Mouse (Mus musculus) forebrain, embryonic 12.5 days (tissue): ENCODE results near the gene Terf2. TPM values are rescaled to one million over a fixed set of nuclear protein-coding genes. Genes with fewer than 3 reads are reported as not detected.
"Not testable (repeated sequence)": the region's sequence is repeated elsewhere in the genome, so short reads cannot be mapped to it uniquely, and the experiment has no call there.

ENCODE experiments used
- ATAC-seq: fragments of 200-750 bp; cut with Nextera tagmentation; 2 replicates; pipeline ENCODE4 v1.8.0; 2017; ENCODE audit warnings: moderate TSS enrichment; ENCODE audit not compliant: low FRiP score
- H3K27ac ChIP-seq: fragments of 300-500 bp; sonication (generic); 2 replicates; pipeline ENCODE4 v1.5.1; 2016; ENCODE audit warnings: mild to moderate bottlenecking
- H3K27me3 ChIP-seq: fragments of 300-500 bp; sonication (generic); 2 replicates; pipeline ENCODE4 v1.6.1; 2016; ENCODE audit warnings: mild to moderate bottlenecking
- H3K36me3 ChIP-seq: fragments of 300-500 bp; sonication (generic); replicated peaks from 2 replicates; pipeline ENCODE4 v1.6.1; 2016; ENCODE audit warnings: mild to moderate bottlenecking
- H3K4me1 ChIP-seq: fragments of 300-500 bp; sonication (generic); 2 replicates; pipeline ENCODE4 v1.6.1; 2016
- H3K4me2 ChIP-seq: fragments of 300-500 bp; sonication (generic); 2 replicates; pipeline ENCODE4 v1.6.1; 2016; ENCODE audit warnings: mild to moderate bottlenecking, moderate library complexity
- H3K4me3 ChIP-seq: fragments of 300-500 bp; sonication (generic); replicated peaks from 2 replicates; pipeline ENCODE4 v1.5.1; 2016; ENCODE audit warnings: mild to moderate bottlenecking
- H3K9ac ChIP-seq: fragments of 300-500 bp; sonication (generic); 2 replicates; pipeline ENCODE4 v1.6.1; 2016; ENCODE audit warnings: mild to moderate bottlenecking
- H3K9me3 ChIP-seq: fragments of 300-500 bp; sonication (generic); 2 replicates; pipeline ENCODE4 v1.6.1; 2016
- WGBS: fragments of 180-500 bp; shearing (Covaris S2); methylation state at CpG from one replicate; pipeline ENCODE4 v1.1.7; 2016; 5-methylcytosine and 5-hydroxymethylcytosine counted together
- microRNA-seq: library from miRNA; unstranded; fragments of <30 nt; microRNA quantifications from one replicate; pipeline ENCODE4, GENCODE M21; 2017
- polyA plus RNA-seq: library from polyadenylated mRNA; unstranded; fragments of >200 nt; fragmentation: Nextera tagmentation; extraction: Ambion mirVana; gene quantifications from 2 replicates; pipeline ENCODE4 v1.2.1, GENCODE M21; 2016

The Terf2 gene
- polyA plus RNA-seq, 1 experiment from 2014 or later: 26.6 TPM

DNA sequence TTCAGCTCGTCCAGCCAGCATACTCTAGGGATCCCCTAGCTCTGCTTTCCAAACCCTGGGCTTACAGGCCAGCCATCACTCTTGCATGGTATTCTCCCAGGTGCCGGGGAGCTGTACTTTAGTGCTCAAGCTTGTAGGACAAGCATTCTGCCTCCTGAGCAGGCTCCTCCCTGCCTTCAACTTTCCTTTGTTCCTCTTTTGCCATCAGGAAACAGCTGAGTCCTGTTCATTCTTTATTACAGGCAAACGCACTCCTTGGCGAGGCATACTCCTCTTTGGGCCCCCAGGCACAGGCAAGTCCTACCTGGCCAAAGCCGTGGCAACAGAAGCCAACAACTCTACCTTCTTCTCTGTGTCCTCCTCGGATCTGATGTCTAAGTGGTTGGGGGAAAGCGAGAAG, 55.7 kb downstream of the Terf2 start:
- ATAC-seq: no peak
- WGBS: 90% methylated on average over 7 of the region's 7 CpGs
- no peak overlapping the region for H3K4me2 ChIP-seq
- H3K36me3 ChIP-seq: peaks cover 82% of the 10 kb centered on the region
- no peaks in the 10 kb centered on the region for H3K4me1 ChIP-seq
- no peak overlapping the region for H3K27ac ChIP-seq
- no peak overlapping the region for H3K9ac ChIP-seq
- H3K4me3 ChIP-seq: no peak overlapping the region
- H3K9me3 ChIP-seq: no peaks in the 10 kb centered on the region
- H3K27me3 ChIP-seq: no peaks in the 10 kb centered on the region

DNA sequence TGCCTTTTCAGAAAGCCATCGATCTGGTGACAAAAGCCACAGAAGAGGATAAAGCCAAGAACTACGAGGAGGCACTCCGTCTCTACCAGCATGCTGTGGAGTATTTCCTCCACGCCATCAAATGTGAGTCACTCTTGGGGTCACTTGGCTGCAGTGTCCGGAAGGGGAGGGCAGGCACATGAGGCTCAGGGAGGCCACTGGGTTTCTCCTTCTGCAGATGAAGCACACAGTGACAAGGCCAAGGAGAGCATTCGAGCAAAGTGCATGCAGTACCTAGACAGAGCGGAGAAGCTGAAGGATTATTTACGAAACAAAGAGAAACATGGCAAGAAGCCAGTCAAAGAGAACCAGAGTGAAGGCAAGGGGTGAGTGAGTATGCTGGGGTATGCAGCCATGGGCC, 59.7 kb downstream of the Terf2 start:
- Histone ChIP-seq H3K4me1 (peaks cover 18% of the 10 kb centered on the region), H3K27ac (no peak overlapping the region), H3K9me3 (no peaks in the 10 kb centered on the region), H3K36me3 (peaks cover 42% of the 10 kb centered on the region), H3K4me3 (no peak overlapping the region), H3K9ac (no peak overlapping the region), H3K4me2 (no peak overlapping the region), H3K27me3 (no peaks in the 10 kb centered on the region)
- 96% methylated on average over 8 of the region's 8 CpGs for WGBS
- no peak for ATAC-seq

DNA sequence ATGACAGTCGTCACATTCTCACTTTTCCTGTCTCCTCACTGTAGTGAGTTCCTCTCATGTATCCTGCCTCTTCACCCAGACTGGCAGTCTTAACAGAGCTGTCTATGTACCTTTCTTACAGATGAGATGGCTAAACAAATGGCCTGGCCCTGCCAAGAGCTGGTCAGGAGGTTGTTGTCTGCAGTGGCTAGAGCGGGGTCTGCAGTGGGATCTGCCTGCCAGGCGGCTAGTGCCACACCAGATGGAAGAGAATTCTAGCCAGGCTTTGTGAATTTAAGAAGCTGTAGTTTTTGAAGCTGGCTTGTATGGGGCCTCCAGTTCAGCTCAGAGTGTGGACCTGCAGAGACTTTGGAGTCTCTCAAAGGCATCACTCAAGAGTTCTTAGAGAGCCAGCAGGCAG, 60.7 kb downstream of the Terf2 start:
- Histone ChIP-seq H3K4me2 (no peak overlapping the region), H3K9me3 (no peaks in the 10 kb centered on the region), H3K4me1 (peaks cover 18% of the 10 kb centered on the region), H3K27me3 (no peaks in the 10 kb centered on the region), H3K27ac (no peak overlapping the region), H3K9ac (no peak overlapping the region), H3K36me3 (peaks cover 32% of the 10 kb centered on the region), H3K4me3 (no peak overlapping the region)
- 91% methylated on average over 3 of the region's 3 CpGs for WGBS
- ATAC-seq: no peak

DNA sequence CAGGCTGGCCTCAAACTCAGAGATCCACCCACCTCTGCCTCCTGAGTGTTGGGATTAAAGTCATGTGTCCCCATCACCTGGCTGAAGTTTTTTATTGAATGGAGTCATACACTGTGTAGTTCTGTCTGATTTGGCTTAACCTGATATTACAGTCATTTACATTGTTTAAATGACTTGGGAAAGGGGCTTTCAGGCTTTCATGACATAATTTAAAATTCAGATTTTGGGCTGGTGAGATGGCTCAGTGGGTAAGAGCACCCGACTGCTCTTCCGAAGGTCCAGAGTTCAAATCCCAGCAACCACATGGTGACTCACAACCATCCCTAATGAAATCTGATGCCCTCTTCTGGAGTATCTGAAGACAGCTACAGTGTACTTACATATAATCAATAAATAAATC, 62.7 kb downstream of the Terf2 start:
- not testable (repeated sequence) for H3K9me3 ChIP-seq, H3K4me2 ChIP-seq, H3K9ac ChIP-seq, H3K27me3 ChIP-seq, H3K27ac ChIP-seq, ATAC-seq, H3K4me3 ChIP-seq
- Histone ChIP-seq H3K36me3 (peaks cover 13% of the 10 kb centered on the region), H3K4me1 (peaks cover 18% of the 10 kb centered on the region)
- WGBS: 91% methylated on average over 2 of the region's 2 CpGs

DNA sequence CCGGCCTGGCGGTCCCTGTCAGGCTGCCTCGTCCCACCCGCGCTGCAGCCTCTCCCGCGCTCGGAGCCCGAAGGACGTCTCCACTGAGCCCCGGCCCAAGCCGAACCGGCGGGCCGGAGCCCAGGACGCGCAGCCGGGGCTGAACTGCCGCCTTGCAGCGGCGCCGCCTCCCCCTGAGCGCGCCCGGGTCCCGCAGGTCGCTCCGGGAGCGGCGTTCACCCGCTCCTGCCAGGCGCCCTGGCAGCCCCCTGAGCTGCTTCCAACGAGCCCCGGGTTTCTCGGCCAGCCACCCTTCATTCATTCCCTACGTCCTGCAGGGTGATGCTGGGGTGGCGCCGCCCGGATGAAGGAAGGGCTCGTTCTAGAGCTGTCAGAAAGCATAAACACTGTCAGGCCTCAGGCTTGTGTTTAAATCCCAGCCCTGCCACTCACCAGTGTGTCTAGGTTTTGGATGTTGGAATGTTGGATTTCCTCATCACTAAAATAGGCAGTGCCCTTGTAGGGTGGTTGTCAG, 64.7 kb downstream of the Terf2 start:
- peak overlapping the region; percentile 85 for H3K4me2 ChIP-seq
- no peaks in the 10 kb centered on the region for H3K27me3 ChIP-seq
- ATAC-seq: no peak; the same call in 1 of the 2 replicates
- H3K9me3 ChIP-seq: no peaks in the 10 kb centered on the region
- H3K4me3 ChIP-seq: peak overlapping the region; percentile 97
- peak overlapping the region; percentile 81 for H3K27ac ChIP-seq
- peaks cover 18% of the 10 kb centered on the region for H3K4me1 ChIP-seq
- WGBS: under 1% methylated on average over 35 of the region's 40 CpGs
- H3K9ac ChIP-seq: peak overlapping the region; percentile 95
- peaks cover 5% of the 10 kb centered on the region for H3K36me3 ChIP-seq

DNA sequence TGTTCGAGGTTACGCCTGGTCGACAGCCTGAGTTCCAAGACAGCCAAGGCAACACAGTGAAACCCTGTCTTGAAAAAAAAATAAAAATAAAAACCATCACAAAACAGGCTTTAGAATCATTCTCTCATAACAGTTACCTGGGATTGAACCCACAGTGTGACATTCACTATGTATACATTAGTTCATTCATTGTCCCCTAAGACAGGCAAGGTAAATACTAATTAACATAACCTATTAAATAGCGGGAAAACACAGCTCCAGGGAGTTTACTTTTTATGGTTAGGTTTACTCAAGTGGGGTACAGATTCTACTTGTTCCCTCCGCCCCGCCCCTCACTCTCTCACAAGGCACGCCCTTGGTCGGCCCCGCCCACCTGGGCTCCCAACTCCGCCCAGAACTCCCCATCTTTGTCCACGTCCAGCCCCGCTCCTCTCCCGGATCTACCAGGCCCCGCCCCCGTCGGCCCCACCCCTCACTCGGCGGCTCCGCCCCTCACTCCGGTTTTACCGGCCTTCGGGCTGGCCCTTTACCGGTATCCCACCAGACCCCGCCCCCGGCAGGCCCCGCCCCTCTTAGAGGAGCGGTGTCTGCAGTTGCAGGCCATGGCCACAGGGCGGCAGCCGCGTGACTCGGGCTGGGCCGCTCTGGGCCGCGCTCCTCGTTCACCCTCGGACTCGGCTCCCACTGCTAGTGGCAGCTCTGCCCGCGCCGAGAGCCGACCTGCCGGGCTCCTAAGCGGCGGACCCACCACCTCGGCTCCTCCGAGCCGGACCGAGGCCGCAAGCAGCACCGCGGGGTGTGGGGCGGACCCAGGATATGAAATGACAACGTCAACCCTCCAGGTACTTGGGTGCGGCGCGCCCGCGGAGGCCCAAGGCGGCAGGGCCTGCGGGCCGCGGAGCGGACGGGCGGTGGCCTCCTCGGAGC, 65.4 kb downstream of the Terf2 start, which contains the start of gene Vps4a:
Gene Vps4a, plus strand, starts transcription at position 573 of the 927 bp plus-strand sequence.
- Histone ChIP-seq H3K4me3 (peak within 1 kb of the TSS; percentile 97), H3K9me3 (no peaks in the 10 kb centered on the region), H3K4me1 (peaks cover 18% of the 10 kb centered on the region), H3K36me3 (no peaks in the 10 kb centered on the region), H3K27ac (peak within 1 kb of the TSS; percentile 81), H3K27me3 (no peaks in the 10 kb centered on the region), H3K4me2 (peak within 1 kb of the TSS; percentile 85), H3K9ac (peak within 1 kb of the TSS; percentile 95)
- WGBS: 6% methylated on average over 51 of the region's 66 CpGs
- ATAC-seq: peak; percentile 96

DNA sequence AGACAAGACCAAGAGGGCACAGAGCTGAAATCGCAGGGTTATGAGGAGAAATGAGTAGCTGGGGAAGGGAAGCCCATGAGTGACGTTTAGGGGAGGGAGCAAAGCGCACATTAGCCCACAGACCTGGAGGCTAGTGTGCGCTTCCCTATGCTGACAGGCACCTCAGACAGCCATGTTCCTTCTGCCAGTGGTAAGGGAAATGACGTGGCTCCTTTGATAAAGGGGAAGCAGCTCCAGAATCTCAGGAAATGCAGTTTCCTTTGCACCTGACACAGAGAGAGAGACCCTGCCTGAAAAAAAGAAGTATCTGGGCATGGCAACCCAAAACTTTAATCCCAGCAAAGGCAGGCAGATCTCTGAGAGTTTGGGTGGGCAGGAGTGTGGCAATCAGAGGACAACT, 66.3 kb downstream of the Terf2 start:
- no peaks in the 10 kb centered on the region for H3K27me3 ChIP-seq
- WGBS: 74% methylated on average over 5 of the region's 5 CpGs
- H3K9me3 ChIP-seq: no peaks in the 10 kb centered on the region
- no peak overlapping the region for H3K4me3 ChIP-seq
- H3K4me1 ChIP-seq: peaks cover 18% of the 10 kb centered on the region
- no peaks in the 10 kb centered on the region for H3K36me3 ChIP-seq
- H3K4me2 ChIP-seq: no peak overlapping the region
- no peak overlapping the region for H3K9ac ChIP-seq
- no peak for ATAC-seq
- H3K27ac ChIP-seq: no peak overlapping the region

DNA sequence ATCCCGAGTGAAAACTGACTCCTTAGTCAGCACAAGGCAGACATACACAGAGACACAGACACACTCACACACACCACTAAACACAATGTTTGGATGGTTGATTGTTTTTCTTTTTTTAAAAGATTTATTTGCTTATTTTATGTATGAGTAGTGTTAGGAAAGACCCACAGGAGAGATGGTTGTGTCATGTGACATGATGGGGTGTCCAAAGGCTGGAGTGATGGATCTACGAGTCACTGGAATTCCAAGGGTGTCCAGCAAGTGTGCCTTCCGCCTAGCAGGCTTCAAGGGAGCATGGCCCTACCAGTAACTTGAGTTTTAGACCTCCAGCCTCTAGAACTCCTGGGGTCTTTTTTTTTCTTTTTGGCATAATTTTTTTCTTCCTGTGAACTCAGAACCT, 67.0 kb downstream of the Terf2 start:
- peaks cover 18% of the 10 kb centered on the region for H3K4me1 ChIP-seq
- 81% methylated on average over 3 of the region's 3 CpGs for WGBS
- no peak for ATAC-seq
- no peak overlapping the region for H3K9ac ChIP-seq
- no peak overlapping the region for H3K4me2 ChIP-seq
- H3K9me3 ChIP-seq: no peaks in the 10 kb centered on the region
- no peak overlapping the region for H3K27ac ChIP-seq
- no peaks in the 10 kb centered on the region for H3K27me3 ChIP-seq
- H3K4me3 ChIP-seq: no peak overlapping the region
- no peaks in the 10 kb centered on the region for H3K36me3 ChIP-seq

DNA sequence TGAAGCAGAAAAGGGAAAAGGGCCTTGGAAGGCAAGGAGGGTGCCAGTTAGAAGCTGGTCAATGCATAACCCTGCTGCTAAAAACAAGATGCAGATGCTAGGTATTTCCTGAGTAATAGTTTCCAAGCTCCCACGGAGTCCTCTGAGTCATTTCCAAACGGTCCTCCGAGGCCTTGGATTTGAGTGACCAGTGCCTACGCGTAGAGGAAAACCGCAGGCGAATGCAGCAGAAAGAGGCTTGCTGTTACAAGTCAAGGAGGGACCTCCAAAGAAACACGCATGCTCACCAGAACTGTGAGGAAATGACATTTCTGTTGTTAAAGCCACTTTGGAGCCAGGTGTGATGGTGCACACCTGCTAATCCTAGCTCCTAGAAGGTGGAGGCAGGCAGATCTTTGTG, 72.9 kb downstream of the Terf2 start:
- no peaks in the 10 kb centered on the region for H3K9me3 ChIP-seq
- H3K4me1 ChIP-seq: no peaks in the 10 kb centered on the region
- no peak overlapping the region for H3K27ac ChIP-seq
- H3K36me3 ChIP-seq: no peaks in the 10 kb centered on the region
- ATAC-seq: no peak
- no peak overlapping the region for H3K4me2 ChIP-seq
- no peaks in the 10 kb centered on the region for H3K27me3 ChIP-seq
- H3K9ac ChIP-seq: no peak overlapping the region
- no peak overlapping the region for H3K4me3 ChIP-seq
- 91% methylated on average over 8 of the region's 8 CpGs for WGBS

Small RNA genes within 50 kb of the gene (microRNA-seq; reads per million reads assigned to microRNA genes)
- 2.2 reads per million for gene Mir7075

Other genes starting within 250 kb of the Terf2 start
- 0.56 and 0.62 TPM in 2 replicates for gene Has3, start 226.3 kb downstream of the Terf2 start, polyA plus RNA-seq
- 59.4 and 59.6 TPM in 2 replicates for gene Utp4, start 202.9 kb downstream of the Terf2 start, polyA plus RNA-seq
- 6.9 and 8.9 TPM in 2 replicates for gene Sntb2, start 160.8 kb downstream of the Terf2 start, polyA plus RNA-seq
- gene Vps4a, start 65.3 kb downstream of the Terf2 start, polyA plus RNA-seq: 96.7 and 96.9 TPM in 2 replicates
- gene Pdf, start 47.9 kb downstream of the Terf2 start, polyA plus RNA-seq: 35.7 and 39.9 TPM in 2 replicates
- 41.7 and 43.3 TPM in 2 replicates for gene Cog8, start 39.9 kb downstream of the Terf2 start, polyA plus RNA-seq
- 92.7 and 99.0 TPM in 2 replicates for gene Nip7, start 39.7 kb downstream of the Terf2 start, polyA plus RNA-seq
- not detected in 2 replicates for gene Tmed6, start 30.9 kb downstream of the Terf2 start, polyA plus RNA-seq
- 157 and 167 TPM in 2 replicates for gene Cyb5b, start 54.1 kb upstream of the Terf2 start, polyA plus RNA-seq
- 11.1 and 14.0 TPM in 2 replicates for gene Nfat5, start 196.9 kb upstream of the Terf2 start, polyA plus RNA-seq